Mouse (Mus musculus) left cerebral cortex, adult 2 months (tissue): Measurements from ENCODE around the gene Drd1. TPM values are rescaled to one million over a fixed set of nuclear protein-coding genes. Genes with fewer than 3 reads are reported as not detected.
A peak's percentile ranks its signal among the peaks of the same experiment; 100 is the strongest.

Experiments used
- DNase-seq, 2 experiments: peaks; one replicate each; pipeline ENCODE4 v3.0.0; 2021 to 2022; ENCODE audit warnings: low spot score in 2 of 2, mixed read lengths in 1 of 2; ENCODE audit errors: extremely low spot score in 1 of 2
- H3K27ac ChIP-seq: fragments of 200-600 bp; 2 replicates; pipeline ENCODE4 v1.8.1; 2022
- H3K4me3 ChIP-seq: fragments of 200-600 bp; 2 replicates; pipeline ENCODE4 v1.8.1; 2022
- CTCF ChIP-seq: fragments of 200-600 bp; IDR thresholded peaks from 2 replicates; pipeline ENCODE4 v1.8.1; 2022; ENCODE audit warnings: antibody characterized with exemption, mild to moderate bottlenecking, moderate library complexity
- intact Hi-C: fragments of 180-260 bp; cut with DNase I; formaldehyde crosslinking; loops from one replicate; pipeline ENCODE4 v1.15.1; 2025
- total RNA-seq, 2 experiments: library from RNA; stranded (reverse); gene quantifications; 2 replicates each; pipeline ENCODE4 v1.2.3; 2021

Gene Drd1
- total RNA-seq, 2 experiments from 2014 or later, result 30.0 to 34.8 TPM

DNA sequence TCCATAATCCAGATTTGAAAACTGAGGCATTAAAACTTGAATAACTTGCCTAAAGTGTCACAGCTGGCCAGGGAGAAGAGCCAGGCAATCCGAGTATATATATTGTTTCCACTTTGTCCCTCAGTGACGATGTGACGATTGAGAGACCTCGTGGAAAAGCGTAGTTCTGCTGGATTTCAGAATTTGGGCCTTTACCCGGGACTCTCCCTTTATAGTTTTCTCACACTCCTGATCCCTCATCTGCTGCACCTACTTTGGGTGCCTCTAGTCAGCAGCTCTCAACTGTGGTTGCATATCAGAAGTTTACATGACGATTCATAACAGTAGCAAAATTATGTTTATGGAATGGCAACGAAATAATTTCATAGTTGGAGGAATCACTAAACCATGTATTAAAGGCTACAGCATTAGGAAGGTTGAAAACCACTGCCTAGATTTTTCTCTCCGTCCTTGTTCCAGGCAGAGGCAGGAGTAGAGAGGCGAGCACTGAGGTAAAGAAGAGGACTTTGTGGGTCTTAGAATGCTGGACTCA lies 17.1 kb upstream of the Drd1 start:
- peak overlapping the region; percentile 97 for H3K27ac ChIP-seq
- H3K4me3 ChIP-seq, result peak overlapping the region; percentile 88
- intact Hi-C loops, result no loop called here
- DNase-seq, result no peak
- TF ChIP-seq CTCF, result no peak

DNA sequence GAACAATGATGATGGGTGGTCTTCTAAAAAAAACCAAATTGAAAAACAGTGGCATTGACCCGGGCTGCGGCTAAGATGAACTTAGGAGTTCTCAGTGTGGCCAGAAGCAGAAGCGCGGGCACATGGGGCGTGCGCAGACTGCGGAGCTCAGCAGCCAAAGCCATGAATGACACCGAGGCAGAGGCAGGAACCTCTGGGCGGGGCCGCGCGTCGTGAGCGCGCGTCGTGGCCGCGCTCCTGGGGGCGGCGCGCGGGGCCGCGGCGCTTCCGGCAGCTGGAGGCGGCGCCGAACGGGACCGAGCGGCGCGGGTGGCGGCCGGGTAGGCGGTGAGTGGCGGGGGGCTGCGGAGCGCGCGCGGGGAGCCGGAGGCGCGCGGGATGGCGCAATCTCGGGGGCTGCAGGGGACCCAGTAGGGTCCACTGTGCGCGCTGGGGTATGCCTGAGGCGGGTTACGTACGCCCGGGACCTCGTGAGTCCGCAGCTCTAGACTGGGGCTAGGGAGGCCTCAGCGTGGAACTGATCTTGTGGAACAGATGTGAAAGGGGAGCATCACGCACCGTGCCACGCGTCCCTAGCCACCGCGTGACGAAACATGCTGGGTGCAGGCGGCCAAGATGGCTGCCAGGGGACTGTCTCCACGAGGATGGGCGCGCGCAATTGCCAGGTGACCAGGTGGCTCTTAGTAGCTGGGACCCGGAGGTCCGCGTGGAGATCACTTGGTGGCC lies 16.3 kb upstream of the Drd1 start, which contains the start of gene Sfxn1:
Gene Sfxn1, plus strand, starts transcription at position 264 of the 726 bp plus-strand sequence.
- intact Hi-C loops, result no loop called here
- TF ChIP-seq CTCF, result no peak

GRCm38 (mm10) chr13:54071011-54071410 lies 15.5 kb upstream of the Drd1 start:
- intact Hi-C loops, result no loop called here
- DNase-seq, result no peak
- H3K4me3 ChIP-seq, result no peak overlapping the region
- TF ChIP-seq CTCF, result no peak
- H3K27ac ChIP-seq, result no peak overlapping the region

More for the DNA sequence above, 16.3 kb upstream of the Drd1 start, which contains the start of gene Sfxn1:
- peak within 1 kb of the TSS; percentile 97 for H3K27ac ChIP-seq
- H3K4me3 ChIP-seq, result peak within 1 kb of the TSS; percentile 88
- peak; percentile 78 to 84 for DNase-seq

GRCm38 (mm10) chr13:54067617-54068166 lies 12.2 kb upstream of the Drd1 start:
- intact Hi-C loops, result no loop called here
- Histone ChIP-seq H3K27ac (peak overlapping the region; percentile 40; the same call in 1 of the 2 replicates), H3K4me3 (no peak overlapping the region)
- DNase-seq, result no peak
- no peak for TF ChIP-seq CTCF

DNA sequence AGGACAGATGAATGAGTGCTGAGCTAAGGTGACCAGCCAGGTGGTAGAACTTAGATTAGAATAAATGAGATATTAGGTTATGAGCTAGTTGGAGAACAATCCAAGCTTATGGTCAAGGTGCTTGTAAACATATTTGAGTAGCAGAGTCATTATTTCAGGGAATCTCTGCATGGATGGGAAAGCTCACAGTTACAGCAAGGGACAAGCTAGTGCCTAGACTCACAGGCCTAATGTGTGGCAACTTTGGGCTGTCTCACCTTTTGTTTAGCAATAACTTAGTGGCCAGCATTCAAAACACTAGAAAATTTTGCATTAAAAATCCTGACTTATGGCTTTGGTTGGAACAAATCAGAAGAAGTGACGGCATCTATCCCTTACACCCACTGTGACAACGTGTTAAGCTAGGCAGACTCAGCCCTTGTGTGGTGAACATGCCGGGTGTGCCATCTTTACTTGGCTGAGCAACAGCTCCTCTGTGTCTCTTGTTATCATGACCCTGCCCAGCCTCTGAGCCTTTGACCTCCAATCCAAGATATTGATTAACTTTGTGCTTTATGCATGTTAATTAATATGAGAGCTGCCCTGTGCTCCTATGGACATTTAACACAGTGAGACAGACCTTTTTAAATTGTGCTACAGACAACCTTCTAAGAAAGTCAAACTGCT lies 10.7 kb upstream of the Drd1 start:
- no peak for TF ChIP-seq CTCF
- Histone ChIP-seq H3K27ac (no peak overlapping the region), H3K4me3 (no peak overlapping the region)
- no peak for DNase-seq
- intact Hi-C loops, result no loop called here

GRCm38 (mm10) chr13:54063292-54063691 lies 7.8 kb upstream of the Drd1 start:
- intact Hi-C loops, result loop anchor here (1.0 to 5.0 kb wide), 2 partner anchors 280 to 621 kb away; no protein-coding TSS in a partner anchor
- TF ChIP-seq CTCF, result peak; percentile 73
- DNase-seq, result no peak
- no peak overlapping the region for H3K4me3 ChIP-seq
- H3K27ac ChIP-seq, result no peak overlapping the region

GRCm38 (mm10) chr13:54062068-54062467 lies 6.6 kb upstream of the Drd1 start:
- no peak for DNase-seq
- TF ChIP-seq CTCF, result peak; percentile 35
- Histone ChIP-seq H3K27ac (no peak overlapping the region), H3K4me3 (no peak overlapping the region)
- intact Hi-C loops, result loop anchor here (5.0 kb wide), 1 partner anchor 620 kb away; no protein-coding TSS in a partner anchor

DNA sequence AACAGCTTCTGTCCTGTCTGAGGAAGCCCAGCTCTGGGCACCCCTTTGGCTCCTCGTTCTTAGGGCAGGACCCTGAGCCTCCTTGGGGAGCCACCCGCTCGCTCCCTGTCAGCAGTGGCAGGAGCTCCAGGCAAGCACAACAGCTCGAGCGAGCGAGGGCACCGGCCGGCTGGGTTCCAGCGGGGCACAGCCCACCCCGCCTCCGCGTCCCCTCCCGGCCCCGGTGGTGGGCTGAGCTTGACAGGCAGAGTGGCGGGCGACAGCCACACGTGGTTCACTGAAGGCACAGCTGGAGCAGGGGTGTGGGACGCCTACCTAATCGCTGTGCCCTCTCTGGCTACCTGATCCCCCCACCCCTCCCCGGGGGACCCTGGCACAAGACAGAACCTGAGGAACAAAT lies 543 bp downstream of the Drd1 start:
- intact Hi-C loops, result loop anchor here (1.0 to 10.0 kb wide), 2 partner anchors 130 to 243 kb away; no protein-coding TSS in a partner anchor
- DNase-seq, result peak in 1 of 2 experiments; percentile 51
- Histone ChIP-seq H3K27ac (peak overlapping the region; percentile 69), H3K4me3 (peak overlapping the region; percentile 62)
- no peak for TF ChIP-seq CTCF

GRCm38 (mm10) chr13:54051641-54052040 lies 3.9 kb downstream of the Drd1 start:
- no peak for TF ChIP-seq CTCF
- H3K27ac ChIP-seq, result no peak overlapping the region
- intact Hi-C loops, result loop anchor here (10.0 kb wide), 1 partner anchor 127 kb away; no protein-coding TSS in a partner anchor

GRCm38 (mm10) chr13:54048679-54049352 lies 6.7 kb downstream of the Drd1 start:
- intact Hi-C loops, result no loop called here
- no peak overlapping the region; the same call in 1 of the 2 replicates for H3K4me3 ChIP-seq
- H3K27ac ChIP-seq, result no peak overlapping the region
- TF ChIP-seq CTCF, result no peak
- no peak for DNase-seq

More at GRCm38 (mm10) chr13:54051641-54052040, 3.9 kb downstream of the Drd1 start:
- H3K4me3 ChIP-seq, result peak overlapping the region; percentile 62
- no peak for DNase-seq

DNA sequence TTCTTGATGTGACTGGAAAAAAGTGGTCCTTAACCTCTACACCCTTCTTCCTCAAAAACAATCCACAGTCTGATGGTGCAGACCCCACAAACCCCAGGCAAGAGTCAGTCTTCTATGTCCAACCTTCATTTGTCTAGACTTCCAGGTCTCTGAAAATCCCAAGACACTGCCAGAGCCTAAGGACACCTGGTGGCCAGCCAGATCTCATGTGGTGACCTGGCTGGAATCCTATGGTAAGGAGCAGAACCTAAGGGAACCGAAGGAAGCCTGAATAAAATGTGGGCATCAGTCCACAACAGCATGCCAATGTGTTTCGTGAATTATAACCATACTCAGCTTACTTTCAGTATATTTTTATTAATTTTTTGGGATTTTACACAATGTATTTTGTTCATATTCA lies 15.2 kb downstream of the Drd1 start:
- intact Hi-C loops, result no loop called here
- DNase-seq, result no peak
- no peak overlapping the region for H3K4me3 ChIP-seq
- H3K27ac ChIP-seq, result no peak overlapping the region
- no peak for TF ChIP-seq CTCF
